26 mouse cellular contexts compared by ENCODE assay signal in genomic region chr11:84910411-84910810, GRCm38 (mm10). TPM values are rescaled to one million over a fixed set of nuclear protein-coding genes. Genes with fewer than 3 reads are reported as not detected.
"Had no signal": no experiment of that assay in that cellular context is flagged by ENCODE, and none has a peak within 500 bp of the region (broad histone marks: within the 10 kb centered on the region; RNA-seq: fewer than 3 reads in every experiment).

No protein-coding gene starts in this region.

- H3K4me3 ChIP-seq: kidney, embryonic 15.5 days; left cerebral cortex, adult 2 months; limb, embryonic 10.5 days; limb, embryonic 13.5 days; liver, embryonic 12.5 days; liver, embryonic 15.5 days; lung, embryonic 15.5 days; megakaryocyte, embryonic 14.5 days; midbrain, embryonic 10.5 days; midbrain, embryonic 13.5 days had no signal

- DNase-seq: kidney, postnatal 10 days; kidney, postnatal 36 days; layer of hippocampus, postnatal 36 days; liver; lung, adult 18-20 months; lung, postnatal 10 days; lung, postnatal 36 days; right cerebral cortex, adult 18-20 months; right cerebral cortex, postnatal 14 days; right cerebral cortex, postnatal 4 days; thymus, adult 2 months; thymus, postnatal 14 days; thymus, postnatal 4 days had no signal

- H3K9me3 ChIP-seq: kidney, embryonic 15.5 days; limb, embryonic 10.5 days; limb, embryonic 13.5 days; liver, embryonic 12.5 days; liver, embryonic 15.5 days; lung, embryonic 15.5 days; megakaryocyte, embryonic 14.5 days; midbrain, embryonic 10.5 days; midbrain, embryonic 13.5 days had no signal

- H3K27ac ChIP-seq: kidney, embryonic 15.5 days; left cerebral cortex, adult 2 months; limb, embryonic 10.5 days; limb, embryonic 13.5 days; liver, embryonic 12.5 days; liver, embryonic 15.5 days; lung, embryonic 15.5 days; midbrain, embryonic 10.5 days; midbrain, embryonic 13.5 days; stomach, postnatal 0 days had no signal

- H3K27me3 ChIP-seq: kidney, embryonic 15.5 days; limb, embryonic 13.5 days; liver, embryonic 12.5 days; liver, embryonic 15.5 days; lung, embryonic 15.5 days; megakaryocyte, embryonic 14.5 days; midbrain, embryonic 13.5 days had no signal

- H3K4me2 ChIP-seq: kidney, embryonic 15.5 days; limb, embryonic 13.5 days; liver, embryonic 12.5 days; liver, embryonic 15.5 days; lung, embryonic 15.5 days; midbrain, embryonic 13.5 days had no signal

- ATAC-seq: liver, embryonic 12.5 days; midbrain, embryonic 13.5 days; midbrain, embryonic 16.5 days had no signal

- H3K9ac ChIP-seq: kidney, embryonic 15.5 days; limb, embryonic 13.5 days; liver, embryonic 12.5 days; liver, embryonic 15.5 days; lung, embryonic 15.5 days; midbrain, embryonic 13.5 days had no signal

RNA-seq across cellular contexts. Expression of gene Car4, which starts 47.2 kb away (rescaled TPM):
- total RNA-seq: monocyte, adult 5-6 weeks had no signal
